Mouse (Mus musculus) layer of hippocampus, postnatal 25 days (tissue): ENCODE results near the gene Rnaset2a. TPM values are rescaled to one million over a fixed set of nuclear protein-coding genes. Genes with fewer than 3 reads are reported as not detected.

Experiments
- total RNA-seq, 2 experiments: library from RNA; stranded (reverse); gene quantifications; 2 replicates each; pipeline ENCODE4 v1.2.3; 2021

The Rnaset2a gene
- total RNA-seq, 2 experiments from 2014 or later = 6.0 to 6.3 TPM

Other genes with a start within 250 kb of the Rnaset2a start
- gene Tagap, start 222.1 kb downstream of the Rnaset2a start, total RNA-seq = 1 to 10 TPM; 4.3 to 5.6 TPM
- gene Rsph3a, start 202.5 kb downstream of the Rnaset2a start, total RNA-seq = 10 to 100 TPM; 38.8 to 40.1 TPM
- under 1 TPM; 0.10 to 0.63 TPM for gene Gm49673, start 309 bp downstream of the Rnaset2a start, total RNA-seq
- gene Fgfr1op, start 17.4 kb upstream of the Rnaset2a start, total RNA-seq = 10 to 100 TPM; 15.3 to 15.7 TPM
- gene Ccr6, start 87.9 kb upstream of the Rnaset2a start, total RNA-seq = under 1 TPM; 0.22 to 0.38 TPM
- 100 to 1,000 TPM; 149 to 159 TPM for gene Mpc1, start 134.8 kb upstream of the Rnaset2a start, total RNA-seq
- 10 to 100 TPM; 55.7 to 58.0 TPM for gene Sft2d1, start 163.0 kb upstream of the Rnaset2a start, total RNA-seq
- gene Prr18, start 189.4 kb upstream of the Rnaset2a start, total RNA-seq = 10 to 100 TPM; 22.8 to 23.6 TPM
- under 1 TPM; 0.34 to 0.82 TPM for gene T2, start 207.9 kb upstream of the Rnaset2a start, total RNA-seq